Mouse (Mus musculus): ENCODE results near the gene Ell. TPM values are rescaled to one million over a fixed set of nuclear protein-coding genes. Genes with fewer than 3 reads are reported as not detected.
"Not testable (repeated sequence)": the region's sequence is repeated elsewhere in the genome, so short reads cannot be mapped to it uniquely, and the experiment has no call there.

Gene Ell
- polyA plus RNA-seq, 1 experiment from 2014 or later, result 21.1 TPM

- Histone ChIP-seq H3K36me3 (replicated peaks) (peaks cover 11% of the 10 kb centered on the region; the same call in 1 of the 2 replicates), H3K27me3 (replicated peaks; ENCODE audit: low read depth, poor library complexity, severe bottlenecking) (no peaks in the 10 kb centered on the region), H3K27ac (replicated peaks) (no peak overlapping the region), H3K9me3 (no peaks in the 10 kb centered on the region), H3K4me3 (no peak overlapping the region), H3K4me1 (peaks cover 24% of the 10 kb centered on the region)
- WGBS, result 93% methylated on average over 6 of the region's 6 CpGs
- DNase-seq (ENCODE audit: low spot score), result no peak
Observed at GRCm38 (mm10) chr8:70563763-70564387, 24.6 kb downstream of the Ell start.

GRCm38 (mm10) chr8:70564696-70565235, 25.5 kb downstream of the Ell start:
- WGBS, result 77% methylated on average over 3 of the region's 3 CpGs
- Histone ChIP-seq H3K27ac (replicated peaks) (no peak overlapping the region), H3K9me3 (no peaks in the 10 kb centered on the region), H3K27me3 (replicated peaks; ENCODE audit: low read depth, poor library complexity, severe bottlenecking) (no peaks in the 10 kb centered on the region), H3K36me3 (replicated peaks) (peaks cover 11% of the 10 kb centered on the region; the same call in 1 of the 2 replicates), H3K4me3 (no peak overlapping the region), H3K4me1 (peaks cover 24% of the 10 kb centered on the region)
- no peak for DNase-seq (ENCODE audit: low spot score)

- no peak for DNase-seq (ENCODE audit: low spot score)
- no peaks in the 10 kb centered on the region for H3K27me3 ChIP-seq (replicated peaks; ENCODE audit: low read depth, poor library complexity, severe bottlenecking)
- H3K9me3 ChIP-seq, result no peaks in the 10 kb centered on the region
- WGBS, result 55% methylated on average over 3 of the region's 3 CpGs
- H3K27ac ChIP-seq (replicated peaks), result no peak overlapping the region
- peaks cover 11% of the 10 kb centered on the region; the same call in 1 of the 2 replicates for H3K36me3 ChIP-seq (replicated peaks)
- H3K4me1 ChIP-seq, result peaks cover 21% of the 10 kb centered on the region
- no peak overlapping the region for H3K4me3 ChIP-seq
Observed at GRCm38 (mm10) chr8:70565561-70565960, 26.3 kb downstream of the Ell start.

- no peak for DNase-seq (ENCODE audit: low spot score)
Observed at GRCm38 (mm10) chr8:70570360-70570759, 31.1 kb downstream of the Ell start.

GRCm38 (mm10) chr8:70570990-70571389, 31.7 kb downstream of the Ell start:
- H3K27me3 ChIP-seq (replicated peaks; ENCODE audit: low read depth, poor library complexity, severe bottlenecking), result no peaks in the 10 kb centered on the region
- 87% methylated on average over 6 of the region's 6 CpGs for WGBS
- H3K36me3 ChIP-seq (replicated peaks), result peaks cover 36% of the 10 kb centered on the region
- H3K27ac ChIP-seq (replicated peaks), result no peak overlapping the region
- H3K4me3 ChIP-seq, result no peak overlapping the region
- peaks cover 3% of the 10 kb centered on the region; the same call in 1 of the 2 replicates for H3K4me1 ChIP-seq
- no peak for DNase-seq (ENCODE audit: low spot score)
- no peaks in the 10 kb centered on the region for H3K9me3 ChIP-seq

More at GRCm38 (mm10) chr8:70570360-70570759, 31.1 kb downstream of the Ell start:
- Histone ChIP-seq H3K9me3 (no peaks in the 10 kb centered on the region), H3K27me3 (replicated peaks; ENCODE audit: low read depth, poor library complexity, severe bottlenecking) (no peaks in the 10 kb centered on the region), H3K36me3 (replicated peaks) (peaks cover 38% of the 10 kb centered on the region), H3K27ac (replicated peaks) (no peak overlapping the region), H3K4me1 (peaks cover 8% of the 10 kb centered on the region), H3K4me3 (no peak overlapping the region)

- DNase-seq (ENCODE audit: low spot score), result no peak
- Histone ChIP-seq H3K4me3 (no peak overlapping the region), H3K27ac (replicated peaks) (no peak overlapping the region), H3K36me3 (replicated peaks) (peaks cover 52% of the 10 kb centered on the region), H3K9me3 (no peaks in the 10 kb centered on the region), H3K4me1 (peaks cover 3% of the 10 kb centered on the region; the same call in 1 of the 2 replicates), H3K27me3 (replicated peaks; ENCODE audit: low read depth, poor library complexity, severe bottlenecking) (no peaks in the 10 kb centered on the region)
Observed at GRCm38 (mm10) chr8:70574302-70574701, 35.0 kb downstream of the Ell start.

- H3K27me3 ChIP-seq (replicated peaks; ENCODE audit: low read depth, poor library complexity, severe bottlenecking), result no peaks in the 10 kb centered on the region
- H3K4me1 ChIP-seq, result peaks cover 3% of the 10 kb centered on the region; the same call in 1 of the 2 replicates
- peaks cover 54% of the 10 kb centered on the region for H3K36me3 ChIP-seq (replicated peaks)
- no peak for DNase-seq (ENCODE audit: low spot score)
- no peaks in the 10 kb centered on the region for H3K9me3 ChIP-seq
- no peak overlapping the region for H3K27ac ChIP-seq (replicated peaks)
- no peak overlapping the region for H3K4me3 ChIP-seq
- WGBS, result 86% methylated on average over 4 of the region's 4 CpGs
Observed at GRCm38 (mm10) chr8:70574915-70575314, 35.7 kb downstream of the Ell start.

- WGBS, result 92% methylated on average over 3 of the region's 3 CpGs
- H3K36me3 ChIP-seq (replicated peaks), result peaks cover 77% of the 10 kb centered on the region
- H3K4me1 ChIP-seq, result no peaks in the 10 kb centered on the region; the same call in 1 of the 2 replicates
Observed at GRCm38 (mm10) chr8:70577207-70577606, 38.0 kb downstream of the Ell start.

GRCm38 (mm10) chr8:70583476-70584387, 44.5 kb downstream of the Ell start:
- Histone ChIP-seq H3K4me1 (0 out of 2 replicates have a peak, but pooled peaks cover 4% of the 10 kb centered on the region), H3K36me3 (replicated peaks) (peaks cover 95% of the 10 kb centered on the region), H3K9me3 (no peaks in the 10 kb centered on the region), H3K27ac (replicated peaks) (no peak overlapping the region), H3K27me3 (replicated peaks; ENCODE audit: low read depth, poor library complexity, severe bottlenecking) (no peaks in the 10 kb centered on the region), H3K4me3 (no peak overlapping the region)
- 95% methylated on average over 18 of the region's 18 CpGs for WGBS
- DNase-seq (ENCODE audit: low spot score), result no peak

More at GRCm38 (mm10) chr8:70577207-70577606, 38.0 kb downstream of the Ell start:
- Histone ChIP-seq H3K27me3 (replicated peaks; ENCODE audit: low read depth, poor library complexity, severe bottlenecking) (no peaks in the 10 kb centered on the region), H3K27ac (replicated peaks) (no peak overlapping the region), H3K4me3 (no peak overlapping the region), H3K9me3 (no peaks in the 10 kb centered on the region)
- DNase-seq (ENCODE audit: low spot score), result no peak

- H3K4me1 ChIP-seq, result 0 out of 2 replicates have a peak, but pooled peaks cover 4% of the 10 kb centered on the region
- WGBS, result 91% methylated on average over 9 of the region's 9 CpGs
- DNase-seq (ENCODE audit: low spot score), result no peak
Observed at GRCm38 (mm10) chr8:70584606-70585257, 45.5 kb downstream of the Ell start.

GRCm38 (mm10) chr8:70585258-70585652, 46.0 kb downstream of the Ell start:
- Histone ChIP-seq H3K36me3 (replicated peaks) (peaks cover 99% of the 10 kb centered on the region), H3K4me1 (0 out of 2 replicates have a peak, but pooled peaks cover 4% of the 10 kb centered on the region), H3K27ac (replicated peaks) (no peak overlapping the region), H3K4me3 (no peak overlapping the region), H3K9me3 (no peaks in the 10 kb centered on the region), H3K27me3 (replicated peaks; ENCODE audit: low read depth, poor library complexity, severe bottlenecking) (no peaks in the 10 kb centered on the region)
- DNase-seq (ENCODE audit: low spot score), result peak; percentile 62
- 42% methylated on average over 7 of the region's 7 CpGs for WGBS

More at GRCm38 (mm10) chr8:70584606-70585257, 45.5 kb downstream of the Ell start:
- Histone ChIP-seq H3K27ac (replicated peaks) (no peak overlapping the region), H3K27me3 (replicated peaks; ENCODE audit: low read depth, poor library complexity, severe bottlenecking) (no peaks in the 10 kb centered on the region), H3K36me3 (replicated peaks) (peaks cover 98% of the 10 kb centered on the region), H3K9me3 (no peaks in the 10 kb centered on the region), H3K4me3 (no peak overlapping the region)

- not testable (repeated sequence) for H3K27ac ChIP-seq (replicated peaks); DNase-seq (ENCODE audit: low spot score); H3K4me1 ChIP-seq; H3K27me3 ChIP-seq (replicated peaks; ENCODE audit: low read depth, poor library complexity, severe bottlenecking); H3K4me3 ChIP-seq; H3K9me3 ChIP-seq
- WGBS, result 93% methylated on average over 4 of the region's 4 CpGs
- peaks cover 93% of the 10 kb centered on the region for H3K36me3 ChIP-seq (replicated peaks)
Observed at GRCm38 (mm10) chr8:70587955-70588354, 48.7 kb downstream of the Ell start.

All from embryonic facial prominence, embryonic 10.5 days (tissue).